ENCODE assay signal across 11 mouse cellular contexts in genomic region chr12:79686594-79687325, GRCm38 (mm10).
DNase-seq lines count a peak whose midpoint lies in the region; ATAC-seq and TF ChIP-seq lines count a peak whose summit lies in the region.
"Had no signal": no experiment of that assay in that cellular context is flagged by ENCODE, and none has a peak within 500 bp of the region (broad histone marks: within the 10 kb centered on the region; RNA-seq: fewer than 3 reads in every experiment).

No protein-coding gene starts in this region.

- no peak overlapping the region for H3K4me3 ChIP-seq in kidney, embryonic 14.5 days (ENCODE audit: low read length)
- no peak overlapping the region for H3K4me3 ChIP-seq in ES-Bruce4 (ENCODE audit: low read depth, low read length)
- H3K4me3 ChIP-seq in limb, embryonic 10.5 days = no peak overlapping the region
- H3K4me3 ChIP-seq: limb, embryonic 13.5 days had no signal

- no peak for DNase-seq in kidney, postnatal 4 days
- peak; percentile 62 for DNase-seq in ZHBTc4 (ENCODE audit: low read depth, low spot score)
- no peak for DNase-seq in limb, embryonic 10.5 days (ENCODE audit: low spot score)
- DNase-seq in adrenal gland, adult 18-20 months (ENCODE audit: low spot score in 2 of 2) = no peak
- DNase-seq in cerebellum, postnatal 25 days = no peak
- DNase-seq: cerebellum, postnatal 10 days; gastrocnemius, postnatal 25 days had no signal

- H3K27me3 ChIP-seq in kidney, embryonic 14.5 days (ENCODE audit: control insufficient read depth, insufficient read depth, low read length) = no peaks in the 10 kb centered on the region
- no peaks in the 10 kb centered on the region for H3K27me3 ChIP-seq in ES-Bruce4 (ENCODE audit: control insufficient read depth, insufficient read depth, low read length, poor library complexity, severe bottlenecking)
- H3K27me3 ChIP-seq in limb, embryonic 10.5 days (ENCODE audit: low read depth, poor library complexity, severe bottlenecking) = no peaks in the 10 kb centered on the region
- H3K27me3 ChIP-seq: limb, embryonic 13.5 days had no signal

- H3K9ac ChIP-seq in kidney, embryonic 14.5 days (ENCODE audit: low read depth, low read length) = no peak overlapping the region
- H3K9ac ChIP-seq in ES-Bruce4 (ENCODE audit: low read depth, poor library complexity, severe bottlenecking) = no peak overlapping the region
- H3K9ac ChIP-seq: limb, embryonic 13.5 days had no signal

- 55% methylated on average over 9 of the region's 9 CpGs for WGBS in kidney, embryonic 14.5 days
- 79% methylated on average over 9 of the region's 9 CpGs for WGBS in limb, embryonic 10.5 days

- no peaks in the 10 kb centered on the region for H3K9me3 ChIP-seq in kidney, embryonic 14.5 days (ENCODE audit: control insufficient read depth, low read length)
- H3K9me3 ChIP-seq in ES-Bruce4 (replicated peaks; ENCODE audit: control insufficient read depth, insufficient read depth, low read length, poor library complexity, severe bottlenecking) = no peaks in the 10 kb centered on the region
- no peaks in the 10 kb centered on the region for H3K9me3 ChIP-seq in limb, embryonic 10.5 days (replicated peaks)
- H3K9me3 ChIP-seq: limb, embryonic 13.5 days had no signal

- H3K4me1 ChIP-seq in kidney, embryonic 14.5 days (ENCODE audit: control insufficient read depth, insufficient read depth, low read length) = peaks cover 24% of the 10 kb centered on the region
- H3K4me1 ChIP-seq in ES-Bruce4 (ENCODE audit: control insufficient read depth, insufficient read depth, low read length) = peaks cover 1% of the 10 kb centered on the region
- peaks cover 49% of the 10 kb centered on the region for H3K4me1 ChIP-seq in limb, embryonic 10.5 days

- TF ChIP-seq EP300 in ES-Bruce4 (IDR thresholded peaks at IDR 0.05; ENCODE audit: insufficient read depth, low read depth, low read length) = no peak

- TF ChIP-seq POLR2A in ES-Bruce4 (IDR thresholded peaks at IDR 0.05; ENCODE audit: insufficient read depth, low read length) = no peak

- no peak for ATAC-seq in kidney, embryonic 14.5 days (ENCODE audit: low FRiP score, low TSS enrichment)
- ATAC-seq: intestine, embryonic 16.5 days had no signal

- H3K27ac ChIP-seq in kidney, embryonic 14.5 days (ENCODE audit: low read depth, low read length) = peak overlapping the region; percentile 69
- peak overlapping the region; percentile 64; the same call in 1 of the 2 replicates for H3K27ac ChIP-seq in ES-Bruce4 (ENCODE audit: insufficient read depth, low read length)
- peak overlapping the region; percentile 38; the same call in 1 of the 2 replicates for H3K27ac ChIP-seq in limb, embryonic 10.5 days

- no peak overlapping the region for H3K4me2 ChIP-seq in kidney, embryonic 14.5 days (replicated peaks; ENCODE audit: low read depth, low read length)
- H3K4me2 ChIP-seq: limb, embryonic 13.5 days had no signal

- H3K36me3 ChIP-seq in kidney, embryonic 14.5 days (ENCODE audit: control insufficient read depth, insufficient read depth, low read length) = no peaks in the 10 kb centered on the region
- H3K36me3 ChIP-seq in ES-Bruce4 (ENCODE audit: control insufficient read depth, insufficient read depth, low read length, poor library complexity, severe bottlenecking) = no peaks in the 10 kb centered on the region
- no peaks in the 10 kb centered on the region for H3K36me3 ChIP-seq in limb, embryonic 10.5 days
- H3K36me3 ChIP-seq: limb, embryonic 13.5 days had no signal

- TF ChIP-seq CTCF in ES-Bruce4 (IDR thresholded peaks at IDR 0.05; ENCODE audit: low read depth, low read length) = no peak
